Mouse (Mus musculus) embryonic fibroblast, embryonic 13.5 days (primary cell): ENCODE measurements around the gene Opn3.

Experiments used
- CTCF ChIP-seq: IDR thresholded peaks from 2 replicates; pipeline ENCODE4 v1.5.1; 2011; ENCODE audit warnings: mild to moderate bottlenecking, control low read depth, low read length, moderate library complexity, borderline replicate concordance; ENCODE audit not compliant: insufficient read depth
- POLR2A ChIP-seq: IDR thresholded peaks from 2 replicates; pipeline ENCODE4 v1.6.1; 2011; ENCODE audit warnings: low read depth, mild to moderate bottlenecking, control low read depth, low read length, moderate library complexity

GRCm38 (mm10) chr1:175639072-175639471, 53.5 kb downstream of the Opn3 start:
- TF ChIP-seq POLR2A: no peak
- TF ChIP-seq CTCF: no peak
